Mouse (Mus musculus): ENCODE measurements around the gene Uvrag. TPM values are rescaled to one million over a fixed set of nuclear protein-coding genes. Genes with fewer than 3 reads are reported as not detected.
A peak's percentile ranks its signal among the peaks of the same experiment; 100 is the strongest.

Gene Uvrag
- polyA plus RNA-seq, 1 experiment: 40.2 TPM

GRCm38 (mm10) chr7:98836646-98837045 is 304.3 kb downstream of the Uvrag start:
- no peaks in the 10 kb centered on the region for H3K4me1 ChIP-seq (ENCODE audit: control insufficient read depth, insufficient read depth, low read length)
- H3K4me3 ChIP-seq (ENCODE audit: insufficient read depth, low read length): peak overlapping the region; percentile 57
- TF ChIP-seq POLR2A (IDR thresholded peaks at IDR 0.05; ENCODE audit: low read depth, low read length) (no peak), CTCF (IDR thresholded peaks at IDR 0.05; ENCODE audit: borderline replicate concordance, insufficient read depth, low read length) (peak; percentile 62)
- no peak overlapping the region for H3K27ac ChIP-seq (ENCODE audit: insufficient read depth, low read length)

- peak overlapping the region; percentile 57 for H3K4me3 ChIP-seq (ENCODE audit: insufficient read depth, low read length)
- H3K27ac ChIP-seq (ENCODE audit: insufficient read depth, low read length): no peak overlapping the region
- no peaks in the 10 kb centered on the region for H3K4me1 ChIP-seq (ENCODE audit: control insufficient read depth, insufficient read depth, low read length)
- no peak for TF ChIP-seq POLR2A (IDR thresholded peaks at IDR 0.05; ENCODE audit: low read depth, low read length)
Measured at GRCm38 (mm10) chr7:98835519-98836441, 305.2 kb downstream of the Uvrag start.

Other genes starting within 250 kb of the Uvrag start
- gene Dgat2, start 41.6 kb upstream of the Uvrag start, polyA plus RNA-seq (2011; ENCODE audit: insufficient read length, low read depth, missing spikeins): 2.9 and 4.7 TPM in 2 replicates
- 7.4 and 11.0 TPM in 2 replicates for gene Mogat2, start 97.5 kb upstream of the Uvrag start, polyA plus RNA-seq (2011; ENCODE audit: insufficient read length, low read depth, missing spikeins)
- gene Map6, start 126.3 kb upstream of the Uvrag start, polyA plus RNA-seq (2011; ENCODE audit: insufficient read length, low read depth, missing spikeins): 52.9 and 77.8 TPM in 2 replicates
- 2,134 and 2,700 TPM in 2 replicates for gene Serpinh1, start 212.1 kb upstream of the Uvrag start, polyA plus RNA-seq (2011; ENCODE audit: insufficient read length, low read depth, missing spikeins)
- gene Gdpd5, start 240.3 kb upstream of the Uvrag start, polyA plus RNA-seq (2011; ENCODE audit: insufficient read length, low read depth, missing spikeins): 12.0 and 12.6 TPM in 2 replicates